Mouse (Mus musculus): Measurements from ENCODE around the gene Gstm7.
"Not testable (repeated sequence)": the region's sequence is repeated elsewhere in the genome, so short reads cannot be mapped to it uniquely, and the experiment has no call there.

The Gstm7 gene

DNA sequence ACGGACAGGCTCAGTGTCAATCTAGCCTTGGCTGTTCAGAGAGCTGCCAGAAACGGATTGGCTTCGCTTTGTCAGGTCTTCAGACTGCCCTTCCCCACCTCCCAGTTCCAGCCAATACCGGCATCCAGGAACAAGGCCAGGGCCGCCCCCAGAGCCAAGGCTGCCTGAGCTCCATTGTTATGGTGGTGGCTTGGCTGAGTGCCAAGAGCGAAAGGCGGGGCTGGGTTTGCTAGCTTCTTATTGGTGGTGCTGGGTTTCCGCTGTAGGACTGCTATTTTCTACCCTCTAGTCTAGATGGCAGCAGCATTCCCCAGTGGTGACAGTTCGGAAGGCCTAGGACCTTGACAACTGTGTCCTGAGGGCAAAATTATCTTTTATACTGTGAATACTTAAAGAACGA, at the start of gene Gstm7:
Gstm7 (minus strand) TSS at position 148 of the 400 bp plus-strand sequence.
- peak; percentile 94 for DNase-seq (ENCODE audit: low read depth, low spot score)

- no peak for DNase-seq (ENCODE audit: low read depth, low spot score)
Measured at GRCm38 (mm10) chr3:107981261-107981660, 49.6 kb upstream of the Gstm7 start.

DNA sequence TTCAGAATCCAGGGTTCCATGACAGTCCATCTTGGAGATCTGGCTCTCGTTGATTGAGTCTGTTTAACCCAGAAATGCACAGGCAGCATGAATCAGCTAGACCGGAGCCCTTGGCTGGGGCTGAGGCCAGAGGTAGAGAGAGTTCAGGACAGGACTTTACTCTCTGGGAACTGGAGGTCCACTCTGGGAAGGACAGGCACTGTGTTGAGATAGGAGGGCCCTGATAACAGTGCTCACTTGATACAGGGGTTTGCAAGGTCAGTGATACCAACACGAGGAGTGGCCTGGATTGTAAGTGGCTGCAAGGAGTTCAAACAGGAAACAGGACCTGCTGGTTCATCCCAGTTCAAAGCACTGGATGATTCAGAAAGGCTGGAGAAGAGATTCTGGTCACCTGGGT, 46.1 kb upstream of the Gstm7 start:
- DNase-seq (ENCODE audit: low read depth, low spot score), result no peak

- DNase-seq (ENCODE audit: low read depth, low spot score), result no peak
Measured at GRCm38 (mm10) chr3:107974237-107974636, 42.6 kb upstream of the Gstm7 start.

DNA sequence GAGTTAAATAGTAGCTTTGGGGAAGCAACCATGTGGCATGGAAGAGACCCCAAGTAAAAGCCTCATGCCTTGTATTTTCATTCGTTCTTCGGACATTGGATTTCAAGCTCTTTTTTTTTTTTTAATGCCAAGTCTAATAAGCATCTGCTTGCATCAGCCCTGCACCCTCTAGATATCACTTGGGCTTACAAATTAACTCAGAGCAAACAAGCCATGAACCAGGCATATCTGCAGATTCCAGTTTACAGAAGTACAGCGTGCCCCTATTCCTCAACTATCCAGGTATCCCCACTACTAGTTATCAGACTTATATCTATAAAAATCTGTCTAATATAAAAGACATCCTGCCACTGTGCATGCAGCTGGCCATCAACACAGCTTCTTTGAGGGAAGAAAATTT, 40.5 kb upstream of the Gstm7 start:
- no peak for DNase-seq (ENCODE audit: low read depth, low spot score)

GRCm38 (mm10) chr3:107971101-107971500, 39.5 kb upstream of the Gstm7 start:
- DNase-seq (ENCODE audit: low read depth, low spot score), result not testable (repeated sequence)

DNA sequence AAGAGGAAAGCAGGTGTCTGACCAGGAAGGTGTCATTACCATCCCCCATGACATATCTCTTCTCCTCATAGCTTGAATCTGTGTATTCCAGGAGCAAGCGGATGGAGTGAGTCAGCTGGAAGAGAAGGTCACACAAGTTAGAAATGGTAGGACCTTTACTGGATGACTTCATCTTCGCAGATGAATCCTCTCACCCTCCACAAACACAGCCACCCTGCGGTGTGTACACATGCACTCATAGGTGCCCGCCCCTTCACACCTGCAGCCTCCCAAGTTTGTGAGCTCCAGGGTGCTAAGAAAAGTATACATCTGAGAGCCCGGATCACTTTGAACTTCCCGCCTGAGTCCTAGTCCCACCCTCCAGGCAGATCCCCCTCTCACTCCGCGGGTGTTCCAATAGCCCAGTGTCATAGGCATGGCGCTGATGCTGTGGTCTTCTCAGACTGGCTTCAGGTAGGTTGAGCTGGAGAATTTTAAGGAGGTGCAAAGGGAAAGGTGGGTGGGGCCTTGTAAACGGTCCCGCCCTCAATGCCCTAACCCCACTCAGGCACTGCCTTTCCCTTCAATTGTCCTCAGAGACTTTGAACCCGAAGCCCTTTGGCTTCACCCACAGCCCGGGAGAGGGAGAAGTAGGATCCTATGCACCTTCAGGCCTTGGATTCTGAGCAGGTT, 37.2 kb upstream of the Gstm7 start, which contains the start of gene Gstm3:
Gstm3 (minus strand) TSS at position 560 of the 672 bp plus-strand sequence.
- no peak for DNase-seq (ENCODE audit: low read depth, low spot score)

DNA sequence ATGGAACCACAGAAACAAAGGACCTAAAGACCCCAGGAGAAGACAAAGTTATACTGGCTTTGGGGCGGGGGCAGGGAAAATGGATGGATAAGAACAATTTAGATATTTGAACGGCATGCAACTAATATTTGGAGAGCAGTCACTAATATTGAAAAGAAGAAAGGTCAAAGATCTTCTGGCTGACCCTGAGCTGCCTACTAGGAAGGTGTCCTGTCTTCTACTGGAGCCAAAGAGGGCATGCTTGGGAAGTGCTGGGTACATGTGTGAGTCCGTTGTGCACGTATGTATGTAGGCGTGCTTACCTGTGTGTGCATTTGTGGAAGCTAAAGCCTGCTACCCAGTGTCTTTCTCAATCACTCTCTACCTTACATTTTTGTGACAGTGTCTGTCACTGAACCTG, 35.0 kb upstream of the Gstm7 start:
- no peak for DNase-seq (ENCODE audit: low read depth, low spot score)

DNA sequence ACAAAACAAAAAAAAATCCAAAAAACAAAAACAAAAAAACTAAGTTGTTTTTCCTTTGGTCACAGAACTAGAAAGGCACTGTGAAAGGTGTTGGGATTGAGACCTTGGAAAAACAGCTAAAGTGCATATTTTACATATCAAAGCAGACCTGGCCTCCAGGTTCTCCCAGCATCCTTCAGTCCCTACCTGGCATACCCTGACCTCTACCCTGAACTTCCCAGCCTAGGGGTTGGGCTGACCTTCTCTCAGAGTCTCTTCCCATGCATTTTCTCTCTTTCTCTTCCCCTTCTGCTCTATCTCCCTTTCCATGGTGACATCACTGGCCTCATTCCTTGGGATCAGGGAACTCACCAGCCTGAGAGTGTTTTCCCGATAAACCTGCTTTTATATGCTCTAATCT, 34.0 kb upstream of the Gstm7 start:
- DNase-seq (ENCODE audit: low read depth, low spot score), result no peak

DNA sequence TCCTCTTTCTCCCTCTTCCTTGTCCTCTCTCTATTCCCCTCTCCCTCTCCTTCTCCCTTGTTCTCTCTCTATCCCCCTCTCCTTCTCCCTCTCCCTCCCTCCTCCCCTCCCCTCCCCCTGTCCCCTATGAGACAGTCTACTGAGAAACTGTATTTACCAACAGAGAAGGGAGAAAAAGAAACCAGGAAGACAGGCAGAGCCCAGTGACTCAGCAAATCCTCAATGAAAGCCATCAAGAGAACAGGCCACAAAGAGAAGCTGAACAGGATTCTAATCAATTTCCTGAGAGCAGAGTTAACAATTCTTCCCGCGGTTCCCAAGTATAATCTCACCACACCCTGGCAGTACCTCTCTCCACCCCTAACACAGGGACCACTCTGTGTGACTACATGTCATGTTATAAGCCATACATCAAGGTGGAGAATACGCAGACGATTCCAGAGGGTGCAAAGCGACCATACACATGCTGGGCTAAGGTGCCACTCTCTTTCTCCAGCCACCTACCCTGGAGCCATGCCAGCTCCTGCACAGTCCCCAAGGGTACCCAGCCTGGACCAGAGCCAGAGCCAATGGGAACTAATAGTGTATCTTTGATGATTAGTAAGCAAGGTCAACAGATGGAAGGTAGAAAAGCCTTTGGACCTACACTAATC, 33.2 kb upstream of the Gstm7 start:
- DNase-seq (ENCODE audit: low read depth, low spot score), result no peak

GRCm38 (mm10) chr3:107964026-107964425, 32.4 kb upstream of the Gstm7 start:
- no peak for DNase-seq (ENCODE audit: low read depth, low spot score)

- not testable (repeated sequence) for DNase-seq (ENCODE audit: low read depth, low spot score)
Measured at GRCm38 (mm10) chr3:107955260-107955659, 23.6 kb upstream of the Gstm7 start.

- no peak for DNase-seq (ENCODE audit: low read depth, low spot score)
Measured at GRCm38 (mm10) chr3:107953906-107954305, 22.3 kb upstream of the Gstm7 start.

- no peak for DNase-seq (ENCODE audit: low read depth, low spot score)
Measured at GRCm38 (mm10) chr3:107953328-107953755, 21.7 kb upstream of the Gstm7 start.

DNA sequence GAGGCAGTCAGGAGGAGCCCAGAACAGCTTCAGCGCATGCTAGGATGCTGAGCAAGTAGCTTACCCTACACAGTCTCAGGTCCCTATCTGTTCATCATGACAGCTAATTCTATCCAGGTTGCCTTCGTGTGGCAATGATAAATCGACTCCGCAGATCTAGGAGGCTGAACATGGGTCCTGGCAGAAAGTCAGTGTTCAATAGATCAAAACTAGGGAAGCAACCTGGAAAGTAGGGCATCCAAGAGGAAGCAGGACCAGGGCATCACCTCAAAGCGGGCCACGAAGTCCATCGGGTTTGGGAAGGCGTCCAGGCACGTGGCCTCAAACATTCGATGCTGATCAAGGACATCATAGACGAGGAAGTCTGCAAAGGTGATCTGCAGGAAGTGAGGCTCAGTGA, 18.9 kb upstream of the Gstm7 start:
- no peak for DNase-seq (ENCODE audit: low read depth, low spot score)

- not testable (repeated sequence) for DNase-seq (ENCODE audit: low read depth, low spot score)
Measured at GRCm38 (mm10) chr3:107949461-107949860, 17.8 kb upstream of the Gstm7 start.

- DNase-seq (ENCODE audit: low read depth, low spot score), result no peak
Measured at GRCm38 (mm10) chr3:107945729-107946128, 14.1 kb upstream of the Gstm7 start.

DNA sequence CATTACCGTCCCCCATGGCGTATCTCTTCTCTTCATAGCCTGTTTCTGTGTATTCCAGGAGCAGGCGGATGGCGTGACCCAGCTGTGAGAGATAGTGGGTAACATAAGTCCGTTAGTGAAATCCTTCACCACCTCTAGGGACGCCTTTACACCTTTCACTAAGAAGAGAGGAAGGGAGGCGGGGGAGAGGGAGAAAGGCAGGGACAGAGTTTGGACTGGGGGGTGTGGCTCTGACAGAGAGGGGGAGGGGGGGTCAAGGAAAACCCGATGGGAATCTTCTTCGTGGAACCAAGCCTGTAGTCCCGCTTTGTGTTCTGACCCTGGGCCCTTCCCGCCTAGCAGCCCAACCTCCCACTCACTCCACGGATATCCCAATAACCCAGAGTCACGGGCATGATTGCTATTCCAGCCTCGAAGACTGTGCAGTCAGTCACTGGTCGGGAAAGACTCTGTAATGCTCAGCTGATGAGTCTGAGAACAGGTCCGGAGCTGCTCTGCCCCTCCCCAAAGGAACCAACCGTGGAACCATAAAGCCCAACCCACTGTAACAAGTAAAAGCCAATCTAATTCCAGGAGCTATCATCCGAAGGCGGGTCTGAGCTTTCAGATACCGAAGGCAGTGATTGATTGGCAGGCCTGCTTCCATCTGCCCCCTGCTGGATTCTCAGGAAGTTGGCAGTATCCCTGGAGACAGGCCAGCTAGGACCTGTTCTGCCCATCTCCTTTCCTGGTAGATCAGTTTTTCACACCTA, 11.8 kb upstream of the Gstm7 start, which contains the start of gene Gstm6:
Gstm6 (minus strand) TSS at position 511 of the 752 bp plus-strand sequence.
- DNase-seq (ENCODE audit: low read depth, low spot score), result peak; percentile 56

DNA sequence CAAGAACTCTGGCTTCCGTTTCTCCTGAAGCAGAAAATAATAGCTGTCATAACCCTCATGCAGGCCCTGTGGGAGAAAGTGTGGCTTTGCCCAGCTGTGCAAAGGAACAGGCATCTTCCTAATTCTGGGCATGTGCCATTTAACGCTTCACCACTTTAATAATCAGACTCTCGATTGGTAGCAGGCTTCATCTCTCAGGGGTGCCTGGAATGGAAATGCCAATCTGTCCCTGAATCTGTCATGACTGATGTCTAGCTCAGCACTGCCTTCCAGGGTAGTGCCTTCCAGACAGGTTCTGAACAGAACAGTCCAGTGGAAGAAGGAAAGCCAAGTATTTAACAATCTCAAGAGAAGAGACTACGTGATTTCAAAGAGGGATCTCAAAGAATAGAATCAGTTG, 9.6 kb upstream of the Gstm7 start:
- DNase-seq (ENCODE audit: low read depth, low spot score), result no peak

- no peak for DNase-seq (ENCODE audit: low read depth, low spot score)
Measured at GRCm38 (mm10) chr3:107940524-107940923, 8.9 kb upstream of the Gstm7 start.

DNA sequence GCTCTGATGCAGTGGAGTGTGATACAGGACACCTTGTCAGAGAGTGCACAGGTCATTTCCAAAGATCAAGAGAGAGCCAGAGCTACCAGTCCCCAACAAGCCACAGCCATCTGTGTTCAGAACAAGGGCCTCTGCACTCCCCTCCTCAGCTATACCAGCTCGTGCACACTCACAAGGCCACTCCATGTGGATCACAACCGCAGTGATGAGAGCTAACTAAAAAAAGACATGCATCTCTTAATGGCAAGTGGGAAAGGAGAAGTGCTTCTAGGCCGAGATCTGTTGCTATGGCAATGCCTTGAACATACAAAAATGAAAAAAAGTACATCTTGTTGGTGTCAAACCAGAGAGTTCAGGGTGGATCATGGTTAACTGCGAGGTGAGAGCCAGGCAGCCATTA, 8.2 kb upstream of the Gstm7 start:
- peak; percentile 64 for DNase-seq (ENCODE audit: low read depth, low spot score)

GRCm38 (mm10) chr3:107939403-107939802, 7.8 kb upstream of the Gstm7 start:
- DNase-seq (ENCODE audit: low read depth, low spot score), result no peak
